Mouse (Mus musculus) urinary bladder, postnatal 36 days (tissue): ENCODE results near the gene Xirp1.
A peak's percentile ranks its signal among the peaks of the same experiment; 100 is the strongest.
"Not testable (repeated sequence)": the region's sequence is repeated elsewhere in the genome, so short reads cannot be mapped to it uniquely, and the experiment has no call there.

Experiments
- DNase-seq, 2 experiments: peaks; one replicate each; pipeline ENCODE4 v3.0.0; 2022; ENCODE audit warnings: low spot score in 2 of 2, mixed read lengths in 1 of 2

The Xirp1 gene

GRCm38 (mm10) chr9:120020285-120020890 lies 3.0 kb downstream of the Xirp1 start:
- peak; percentile 52 to 72 for DNase-seq

- no peak for DNase-seq
Observed at GRCm38 (mm10) chr9:120016956-120017355, 6.4 kb downstream of the Xirp1 start.

DNA sequence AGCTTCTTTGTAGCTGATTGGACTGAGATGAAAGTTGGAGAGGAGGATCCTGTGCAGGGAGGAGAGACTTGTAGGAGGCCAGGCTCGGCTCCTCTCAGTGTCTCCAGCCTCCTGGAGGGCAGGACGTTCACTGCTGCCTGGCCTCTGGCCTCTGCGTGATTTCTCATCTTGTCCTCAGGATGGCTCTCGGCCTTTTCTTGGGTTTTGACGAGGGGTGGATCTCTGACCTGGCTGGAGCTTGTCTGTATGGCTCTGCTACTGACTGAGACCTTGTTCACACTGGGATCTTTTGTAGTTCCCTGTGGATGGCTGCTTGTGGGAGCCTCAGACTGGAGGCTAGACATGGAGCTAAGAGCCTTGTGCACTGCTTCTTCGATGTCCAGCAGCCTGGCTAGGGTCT lies 8.6 kb downstream of the Xirp1 start:
- DNase-seq, result no peak

DNA sequence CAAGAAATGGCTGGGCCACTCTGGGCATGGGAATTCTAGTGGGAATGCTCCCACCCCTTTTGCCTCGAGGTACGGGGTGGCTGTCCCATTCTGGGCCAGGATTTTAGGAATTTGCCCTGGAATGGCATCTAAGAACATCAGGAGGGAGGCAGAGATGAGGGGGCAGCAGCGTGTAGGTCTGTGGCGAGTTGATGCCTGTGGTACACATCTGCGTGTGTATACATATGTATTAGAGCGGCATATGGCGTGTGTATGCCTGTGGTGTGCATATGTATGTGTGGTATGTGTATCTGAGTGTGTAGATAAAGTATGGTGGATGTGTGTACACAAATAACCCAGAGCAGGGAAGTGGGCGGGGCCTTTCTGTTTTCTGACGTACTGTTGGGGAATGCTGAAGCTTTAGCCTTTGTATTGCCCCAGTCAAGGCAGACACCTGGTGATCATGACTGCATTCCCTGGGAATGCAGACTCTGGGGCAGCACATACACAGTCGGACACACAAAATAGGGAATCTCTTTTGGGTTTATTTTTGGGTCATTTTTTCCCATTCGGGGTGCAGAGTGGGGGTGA lies 10.1 kb downstream of the Xirp1 start:
- no peak for DNase-seq

- DNase-seq, result no peak
Observed at GRCm38 (mm10) chr9:120012781-120013180, 10.6 kb downstream of the Xirp1 start.

GRCm38 (mm10) chr9:120012161-120012560 lies 11.2 kb downstream of the Xirp1 start:
- DNase-seq, result not testable (repeated sequence)

GRCm38 (mm10) chr9:120011533-120011932 lies 11.9 kb downstream of the Xirp1 start:
- peak; percentile 66 to 72 for DNase-seq

- peak; percentile 98 for DNase-seq
Observed at GRCm38 (mm10) chr9:120010781-120011511, 12.5 kb downstream of the Xirp1 start.

DNA sequence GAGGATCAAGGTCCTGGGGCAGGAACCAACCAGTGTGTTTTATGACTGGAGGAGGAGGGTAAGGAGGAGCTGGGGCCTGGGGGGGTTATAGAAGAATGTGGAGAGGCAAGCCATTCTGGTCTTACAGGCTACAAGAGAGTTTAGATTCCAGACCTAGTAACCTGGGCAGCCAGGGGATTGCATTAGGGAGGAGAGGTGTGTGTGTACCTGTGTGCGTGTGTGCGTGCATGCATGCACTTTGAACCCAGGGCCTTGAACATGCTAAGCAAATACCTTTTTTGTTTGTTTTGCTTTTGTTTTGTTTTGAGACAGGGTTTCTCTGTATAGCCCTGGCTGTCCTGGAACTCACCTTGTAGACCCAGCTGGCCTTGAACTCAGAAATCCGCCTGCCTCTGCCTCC lies 13.5 kb downstream of the Xirp1 start:
- DNase-seq, result no peak

GRCm38 (mm10) chr9:120009226-120009841 lies 14.1 kb downstream of the Xirp1 start:
- no peak for DNase-seq

DNA sequence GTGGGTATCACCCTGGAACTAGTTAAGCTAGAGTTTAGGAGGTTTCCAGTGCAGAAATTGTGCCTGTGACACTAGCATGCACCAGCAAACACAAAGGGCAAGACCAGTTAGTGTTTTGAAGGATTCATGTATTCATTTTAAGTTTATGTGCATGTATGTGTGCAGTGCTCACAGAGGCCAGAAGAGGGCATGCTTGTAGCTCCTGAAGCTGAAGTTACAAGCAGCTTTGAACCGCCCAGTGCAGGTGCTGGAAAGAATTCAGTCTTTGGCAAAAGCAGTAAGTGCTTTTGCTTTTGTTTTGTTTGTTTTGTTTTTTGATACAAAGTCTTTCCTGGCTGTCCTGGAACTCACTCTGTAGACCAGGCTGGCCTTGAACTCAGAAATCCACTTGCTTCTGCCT lies 15.6 kb downstream of the Xirp1 start:
- no peak for DNase-seq

DNA sequence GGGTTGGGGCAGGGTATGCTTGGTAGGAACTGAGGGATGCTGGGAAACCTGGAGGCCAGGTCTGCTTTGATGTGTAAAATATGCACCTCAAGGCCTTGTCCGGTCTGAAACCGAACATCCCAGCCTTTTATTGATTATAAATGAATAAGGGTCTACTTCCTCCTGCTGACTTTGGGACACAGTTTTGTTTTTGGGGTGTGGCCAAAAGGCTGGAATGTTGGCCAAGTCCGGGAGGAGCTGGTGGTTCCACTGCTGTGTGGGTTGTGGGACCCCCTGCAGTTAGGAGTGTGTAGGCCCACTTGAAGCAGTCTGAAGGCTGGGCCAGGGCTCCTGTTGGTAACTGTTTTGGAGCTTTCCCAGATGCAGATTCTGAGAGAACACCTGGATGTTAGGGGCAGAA lies 17.5 kb downstream of the Xirp1 start:
- DNase-seq, result no peak

- DNase-seq, result no peak
Observed at GRCm38 (mm10) chr9:120002893-120003292, 20.5 kb downstream of the Xirp1 start.

- DNase-seq, result peak; percentile 86 to 89
Observed at GRCm38 (mm10) chr9:120001945-120002725, 21.3 kb downstream of the Xirp1 start.

DNA sequence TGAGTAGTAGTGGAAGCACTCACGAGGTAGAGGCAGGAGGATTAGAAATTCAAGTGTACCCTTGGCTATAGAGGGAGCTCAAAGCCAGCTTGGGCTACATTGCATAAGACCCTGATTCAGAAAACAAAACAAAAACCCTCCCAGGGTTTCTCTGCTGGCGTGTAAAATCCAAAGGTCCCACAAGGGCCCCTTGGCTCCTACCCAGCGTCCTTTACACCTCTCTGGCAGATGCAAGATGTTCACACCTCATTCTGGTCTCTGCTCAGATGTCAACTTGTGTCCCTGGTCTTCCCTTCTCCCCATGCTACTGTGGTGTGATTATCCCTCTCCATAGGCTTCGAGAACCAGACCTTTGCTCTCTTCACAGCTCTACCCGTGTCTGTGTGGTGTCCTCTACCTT lies 22.6 kb downstream of the Xirp1 start:
- no peak for DNase-seq

DNA sequence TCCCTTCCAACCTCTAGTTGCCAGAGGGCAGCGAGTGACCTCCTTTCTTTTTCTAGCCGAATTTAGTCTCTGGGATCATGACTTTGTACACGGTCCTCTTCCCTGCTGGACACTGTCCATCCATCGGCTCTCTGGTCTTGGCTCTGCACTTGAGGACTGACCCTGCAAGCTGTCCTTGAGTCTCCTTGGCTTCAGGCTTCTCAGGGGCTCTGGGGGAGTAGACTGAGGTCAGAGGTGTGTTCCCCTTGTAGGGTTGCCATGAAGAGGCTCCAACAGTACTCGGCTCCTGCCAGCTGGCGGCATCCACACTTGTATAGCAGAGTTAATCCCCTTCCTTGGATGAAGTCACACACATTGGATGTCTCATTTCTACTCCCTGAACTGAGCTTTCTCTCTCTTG lies 23.8 kb downstream of the Xirp1 start:
- DNase-seq, result peak in 1 of 2 experiments; percentile 51

- no peak for DNase-seq
Observed at GRCm38 (mm10) chr9:119998776-119999175, 24.6 kb downstream of the Xirp1 start.

- DNase-seq, result no peak
Observed at GRCm38 (mm10) chr9:119996080-119996479, 27.3 kb downstream of the Xirp1 start.

DNA sequence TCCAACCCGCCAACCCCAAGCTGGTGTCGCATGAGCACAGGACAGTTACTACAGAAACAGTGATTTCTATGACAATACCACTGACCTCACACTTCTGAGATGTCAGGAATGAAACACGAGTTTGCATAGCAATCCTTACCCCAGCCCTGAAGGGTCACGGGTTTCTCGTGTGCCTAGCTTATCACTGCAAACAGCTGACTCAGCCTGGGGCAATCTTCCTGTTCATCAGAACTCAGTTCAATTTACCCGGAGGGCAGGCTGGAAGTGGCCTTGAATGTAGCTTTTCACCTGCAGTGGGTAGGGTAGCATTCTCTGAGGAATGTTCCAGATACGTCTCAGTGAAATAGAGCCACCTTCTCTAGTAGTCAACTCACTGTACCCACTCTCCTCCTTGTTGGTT lies 29.2 kb downstream of the Xirp1 start:
- no peak for DNase-seq

- DNase-seq, result no peak
Observed at GRCm38 (mm10) chr9:119993092-119993844, 30.1 kb downstream of the Xirp1 start.

GRCm38 (mm10) chr9:119991310-119991709 lies 32.1 kb downstream of the Xirp1 start:
- DNase-seq, result no peak
